ENCODE assay signal across 21 mouse cellular contexts in the genomic region with DNA sequence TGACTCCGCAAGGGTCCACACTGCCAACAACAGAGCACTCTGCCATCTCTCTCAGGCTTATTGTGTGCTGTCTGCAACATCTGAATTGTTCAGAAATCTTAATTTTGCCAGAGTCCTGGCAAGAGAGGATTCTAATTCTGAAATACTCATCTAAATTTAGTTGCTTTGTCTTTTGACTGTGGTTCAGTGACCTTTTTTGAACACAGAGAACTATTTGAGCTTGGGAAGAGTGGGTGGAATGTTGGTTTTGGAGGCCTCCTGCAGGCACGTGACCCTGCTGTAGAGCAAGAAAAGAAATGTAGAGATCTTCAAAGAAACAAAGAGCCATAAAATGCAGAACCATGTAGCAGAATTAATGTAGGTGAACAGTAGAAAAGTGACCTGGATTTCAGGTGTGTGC.
DNase-seq lines count a peak whose midpoint lies in the region; ATAC-seq and TF ChIP-seq lines count a peak whose summit lies in the region.
"Had no signal": no experiment of that assay in that cellular context is flagged by ENCODE, and none has a peak within 500 bp of the region (broad histone marks: within the 10 kb centered on the region; RNA-seq: fewer than 3 reads in every experiment).

No protein-coding gene starts in this region.

- H3K4me2 ChIP-seq in kidney, postnatal 0 days (ENCODE audit: low read length), result no peak overlapping the region
- no peak overlapping the region for H3K4me2 ChIP-seq in myocyte (ENCODE audit: low read depth)
- H3K4me2 ChIP-seq: embryonic facial prominence, embryonic 13.5 days; forebrain, embryonic 13.5 days; hindbrain, embryonic 14.5 days had no signal

- TF ChIP-seq POLR2A in heart, adult 2 months (IDR thresholded peaks at IDR 0.05; ENCODE audit: insufficient read depth, low read depth, low read length), result no peak
- TF ChIP-seq POLR2A in myocyte (IDR thresholded peaks at IDR 0.05; ENCODE audit: insufficient read length, low read depth), result no peak

- no peaks in the 10 kb centered on the region for H3K27me3 ChIP-seq in heart, adult 2 months (ENCODE audit: control insufficient read depth, insufficient read depth, low read length)
- no peaks in the 10 kb centered on the region for H3K27me3 ChIP-seq in kidney, postnatal 0 days (ENCODE audit: insufficient read depth, low read length)
- no peaks in the 10 kb centered on the region for H3K27me3 ChIP-seq in myocyte (ENCODE audit: control insufficient read depth, insufficient read depth, insufficient read length)
- H3K27me3 ChIP-seq: CH12.LX; embryonic facial prominence, embryonic 13.5 days; forebrain, embryonic 13.5 days had no signal

- H3K4me1 ChIP-seq in heart, adult 2 months (ENCODE audit: control insufficient read depth, insufficient read depth, low read length), result no peaks in the 10 kb centered on the region; the same call in 1 of the 2 replicates
- H3K4me1 ChIP-seq in kidney, postnatal 0 days (replicated peaks; ENCODE audit: insufficient read depth, low read length), result 0 out of 2 replicates have a peak, but pooled peaks cover 4% of the 10 kb centered on the region
- H3K4me1 ChIP-seq: forebrain, embryonic 13.5 days; hindbrain, embryonic 10.5 days had no signal

- ATAC-seq in kidney, postnatal 0 days (replicated peaks; ENCODE audit: low FRiP score, low read depth), result no peak
- ATAC-seq: forebrain, embryonic 13.5 days; forebrain, postnatal 0 days had no signal

- no peak overlapping the region for H3K4me3 ChIP-seq in heart, adult 2 months
- H3K4me3 ChIP-seq in kidney, postnatal 0 days (replicated peaks; ENCODE audit: low read depth, low read length), result no peak overlapping the region
- no peak overlapping the region for H3K4me3 ChIP-seq in myocyte
- H3K4me3 ChIP-seq: embryonic facial prominence, embryonic 13.5 days; forebrain, embryonic 13.5 days; heart, embryonic 10.5 days; hindbrain, embryonic 10.5 days had no signal

- H3K27ac ChIP-seq in heart, adult 2 months, result no peak overlapping the region
- H3K27ac ChIP-seq in kidney, postnatal 0 days, result no peak overlapping the region
- H3K27ac ChIP-seq: embryonic facial prominence, embryonic 13.5 days; forebrain, embryonic 13.5 days; heart, embryonic 10.5 days; hindbrain, embryonic 10.5 days; hindbrain, embryonic 14.5 days had no signal

- H3K36me3 ChIP-seq in heart, adult 2 months (ENCODE audit: control insufficient read depth, insufficient read depth, low read length), result no peaks in the 10 kb centered on the region
- H3K36me3 ChIP-seq in kidney, postnatal 0 days (ENCODE audit: insufficient read depth, low read length), result no peaks in the 10 kb centered on the region
- H3K36me3 ChIP-seq in myocyte (ENCODE audit: control insufficient read depth, insufficient read depth), result no peaks in the 10 kb centered on the region
- H3K36me3 ChIP-seq: embryonic facial prominence, embryonic 13.5 days; heart, embryonic 10.5 days; hindbrain, embryonic 10.5 days had no signal

- intact Hi-C loops in heart, adult 2 months (cut with DNase I), result no loop called here

- H3K9me3 ChIP-seq in kidney, postnatal 0 days (replicated peaks; ENCODE audit: low read length), result no peaks in the 10 kb centered on the region
- H3K9me3 ChIP-seq: embryonic facial prominence, embryonic 13.5 days; forebrain, embryonic 13.5 days; heart, embryonic 10.5 days; hindbrain, embryonic 10.5 days had no signal

- peak; percentile 13 for DNase-seq in heart, adult 8-10 months (ENCODE audit: low spot score)
- DNase-seq in heart, adult 2 months, result no peak
- DNase-seq in kidney, postnatal 0 days (ENCODE audit: low spot score), result peak; percentile 66
- DNase-seq in kidney, postnatal 14 days, result no peak
- DNase-seq in Muller cell, postnatal 12 days (ENCODE audit: inconsistent ontology term), result peak; percentile 69
- no peak for DNase-seq in layer of hippocampus, postnatal 10 days (ENCODE audit: low spot score in 2 of 2)
- DNase-seq in urinary bladder, adult 18-20 months (ENCODE audit: low spot score in 2 of 2), result no peak
- DNase-seq: adrenal gland, adult 8-10 months; cerebellum, adult 11-12 months; cerebellum, adult 9-11 months; cerebellum, postnatal 36 days; forebrain, postnatal 0 days; gastrocnemius, postnatal 14 days; heart, postnatal 14 days had no signal

- no peak for TF ChIP-seq CTCF in heart, adult 2 months (IDR thresholded peaks at IDR 0.05)
- TF ChIP-seq CTCF in kidney, postnatal 0 days (IDR thresholded peaks at IDR 0.05; ENCODE audit: low read depth), result no peak

- 59% methylated on average over 2 of the region's 2 CpGs for WGBS in heart, adult 2 months
- 66% methylated on average over 2 of the region's 2 CpGs for WGBS in kidney, postnatal 0 days

- H3ac ChIP-seq in myocyte (ENCODE audit: control insufficient read depth, insufficient read length), result no peak overlapping the region

- no peaks in the 10 kb centered on the region for H3K79me2 ChIP-seq in heart, adult 2 months (replicated peaks; ENCODE audit: control insufficient read depth, insufficient read depth, low read length)
- no peaks in the 10 kb centered on the region for H3K79me2 ChIP-seq in myocyte (ENCODE audit: control insufficient read depth, insufficient read depth)

- H3K9ac ChIP-seq in heart, adult 2 months (ENCODE audit: low read depth, low read length), result no peak overlapping the region
- H3K9ac ChIP-seq in kidney, postnatal 0 days (ENCODE audit: low read depth, low read length), result no peak overlapping the region
- H3K9ac ChIP-seq: embryonic facial prominence, embryonic 13.5 days; forebrain, embryonic 13.5 days; forebrain, postnatal 0 days; hindbrain, embryonic 14.5 days had no signal

- no peak for TF ChIP-seq EP300 in heart, adult 2 months (IDR thresholded peaks at IDR 0.05; ENCODE audit: insufficient read depth, low read depth, low read length)

TF ChIP-seq in myocyte, 11 proteins besides CTCF, POLR2A, EP300 and RAD21:
- no peak for TF ChIP-seq MYOD1 (IDR thresholded peaks at IDR 0.05; ENCODE audit: control insufficient read depth in 1 of 3, insufficient read length in 2 of 3, low read depth in 2 of 3)
- peak; percentile 69 for TF ChIP-seq USF1 (IDR thresholded peaks at IDR 0.05; ENCODE audit: low read depth)
TF ChIP-seq in myocyte: peak in this region for 1.

Comparison
In these comparisons a context has a peak if more than half of its experiments do, and no peak if none do; other contexts are left out.
1. DNase-seq: peak in heart, adult 8-10 months (single experiment), kidney, postnatal 0 days (single experiment) and Muller cell, postnatal 12 days (single experiment); none in heart, adult 2 months (0 of 2), kidney, postnatal 14 days (single experiment), layer of hippocampus, postnatal 10 days (0 of 2) and urinary bladder, adult 18-20 months (0 of 2).